Mouse (Mus musculus) liver, postnatal 0 days (tissue): ENCODE results near the gene Ppp5c.

ENCODE experiments used
- CTCF ChIP-seq: sonication (generic); IDR thresholded peaks from 2 replicates; pipeline ENCODE4 v1.5.1; 2016; ENCODE audit warnings: antibody characterized with exemption, low read depth
- EP300 ChIP-seq: IDR thresholded peaks from 2 replicates; pipeline ENCODE4 v1.6.1; 2016; ENCODE audit warnings: antibody characterized with exemption, low read depth, mild to moderate bottlenecking

DNA sequence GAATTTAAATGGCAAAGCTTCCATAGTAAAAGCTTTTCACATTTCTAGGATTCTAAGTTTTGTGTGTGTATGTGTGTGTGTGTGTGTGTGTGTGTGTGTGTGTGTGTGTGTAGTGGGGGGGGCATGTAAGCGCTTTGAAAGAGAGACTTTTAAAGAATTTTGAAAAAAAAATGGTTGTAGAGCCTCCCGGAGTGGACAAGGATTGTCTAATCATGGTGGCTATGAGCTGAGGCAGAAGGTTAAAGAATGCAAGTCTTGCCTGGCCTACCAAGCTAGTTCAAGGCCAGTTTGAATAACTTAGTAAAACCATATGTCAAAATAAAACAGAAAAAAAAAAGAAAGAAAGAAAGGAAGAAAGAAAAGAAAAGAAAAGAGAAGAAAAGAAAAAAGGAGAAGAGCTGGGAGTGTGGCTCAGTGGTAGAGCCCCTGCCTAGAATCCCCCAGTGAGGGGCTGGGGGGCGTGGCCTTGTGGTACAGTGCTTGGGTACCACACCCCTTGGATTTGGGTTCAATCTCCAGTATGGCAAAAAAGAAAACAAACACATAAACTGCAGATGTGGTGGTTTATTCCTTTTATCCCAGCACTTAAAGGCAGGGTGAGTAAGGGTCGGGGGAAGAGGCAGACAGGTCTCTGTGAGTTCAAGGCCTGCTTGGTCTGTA, 27.7 kb upstream of the Ppp5c start:
- TF ChIP-seq CTCF (no peak), EP300 (no peak)
